Comparison of ENCODE assay signal across 7 mouse cellular contexts in genomic region chr17:32165803-32166595, GRCm38 (mm10). TPM values are rescaled to one million over a fixed set of nuclear protein-coding genes. Genes with fewer than 3 reads are reported as not detected.
DNase-seq lines count a peak whose midpoint lies in the region; ATAC-seq and TF ChIP-seq lines count a peak whose summit lies in the region.

No protein-coding gene starts in this region.

- no peak for TF ChIP-seq CTCF in heart, postnatal 0 days (IDR thresholded peaks at IDR 0.05; ENCODE audit: low read depth)

- TF ChIP-seq EP300 in heart, postnatal 0 days (IDR thresholded peaks at IDR 0.05; ENCODE audit: low read depth), result no peak

- no peaks in the 10 kb centered on the region for H3K36me3 ChIP-seq in heart, postnatal 0 days (replicated peaks; ENCODE audit: control insufficient read depth, insufficient read depth, low read length)
- no peaks in the 10 kb centered on the region for H3K36me3 ChIP-seq in limb, embryonic 13.5 days

- ATAC-seq in heart, postnatal 0 days (ENCODE audit: insufficient read depth, low read depth), result peak; percentile 24
- ATAC-seq in limb, embryonic 13.5 days (ENCODE audit: low FRiP score, low read depth), result peak; percentile 66

- 0% methylated on average over 34 of the region's 43 CpGs for WGBS in heart, postnatal 0 days
- 1% methylated on average over 24 of the region's 43 CpGs for WGBS in limb, embryonic 13.5 days

- H3K4me1 ChIP-seq in heart, postnatal 0 days (ENCODE audit: control insufficient read depth, insufficient read depth), result peaks cover 6% of the 10 kb centered on the region; the same call in 1 of the 2 replicates
- peaks cover 54% of the 10 kb centered on the region for H3K4me1 ChIP-seq in limb, embryonic 13.5 days

- peak overlapping the region; percentile 53 for H3K4me3 ChIP-seq in heart, postnatal 0 days (ENCODE audit: low read depth, low read length)
- peak overlapping the region; percentile 77 for H3K4me3 ChIP-seq in limb, embryonic 13.5 days

- peaks cover 25% of the 10 kb centered on the region for H3K27me3 ChIP-seq in heart, postnatal 0 days (ENCODE audit: control insufficient read depth, insufficient read depth, low read length)
- H3K27me3 ChIP-seq in limb, embryonic 13.5 days, result no peaks in the 10 kb centered on the region

- peak overlapping the region; percentile 56 for H3K9ac ChIP-seq in heart, postnatal 0 days (replicated peaks; ENCODE audit: low read depth, low read length)
- peak overlapping the region; percentile 85 for H3K9ac ChIP-seq in limb, embryonic 13.5 days

- DNase-seq in right cerebral cortex, postnatal 4 days, result peak; percentile 87
- DNase-seq in right cerebral cortex, adult 18-20 months, result no peak
- DNase-seq in embryo, embryonic 10.5 days (ENCODE audit: low spot score), result peak; percentile 93
- peak; percentile 51 for DNase-seq in heart, postnatal 0 days (ENCODE audit: low spot score)
- DNase-seq in naive thymus-derived CD4-positive, alpha-beta T cell, adult 2 months (ENCODE audit: low read depth), result peak; percentile 76
- peak; percentile 86 for DNase-seq in yolk sac, embryonic 10.5 days (ENCODE audit: low spot score)

- H3K9me3 ChIP-seq in heart, postnatal 0 days (replicated peaks; ENCODE audit: control insufficient read depth, low read length), result no peaks in the 10 kb centered on the region
- no peaks in the 10 kb centered on the region for H3K9me3 ChIP-seq in limb, embryonic 13.5 days

- peak overlapping the region; percentile 58 for H3K27ac ChIP-seq in heart, postnatal 0 days (ENCODE audit: low read depth)
- peak overlapping the region; percentile 92 for H3K27ac ChIP-seq in limb, embryonic 13.5 days

- H3K4me2 ChIP-seq in heart, postnatal 0 days (ENCODE audit: low read depth, low read length), result peak overlapping the region; percentile 80
- H3K4me2 ChIP-seq in limb, embryonic 13.5 days (replicated peaks), result peak overlapping the region; percentile 84

RNA-seq across cellular contexts. Expression of gene Notch3, which starts 0.7 kb away (rescaled TPM):
- 36.8 and 53.6 TPM in 2 replicates for total RNA-seq in heart, postnatal 0 days (2014; rRNA removed; ENCODE audit: low replicate concordance)
- polyA plus RNA-seq in heart, postnatal 0 days (2015; fragmentation: Nextera tagmentation; extraction: Ambion mirVana), result 3.7 TPM in 2 replicates
- polyA plus RNA-seq in limb, embryonic 13.5 days (2015; fragmentation: Nextera tagmentation; extraction: Ambion mirVana), result 14.9 and 16.9 TPM in 2 replicates

RNA-seq across cellular contexts. Expression of gene Ephx3, which starts 23.4 kb away (rescaled TPM):
- total RNA-seq in heart, postnatal 0 days (2014; rRNA removed; ENCODE audit: low replicate concordance), result 3.4 TPM in 1 of 2 replicates, not detected in the other
- 0.12 and 0.18 TPM in 2 replicates for polyA plus RNA-seq in heart, postnatal 0 days (2015; fragmentation: Nextera tagmentation; extraction: Ambion mirVana)
- polyA plus RNA-seq in limb, embryonic 13.5 days (2015; fragmentation: Nextera tagmentation; extraction: Ambion mirVana), result 0.26 and 0.29 TPM in 2 replicates
